Mouse (Mus musculus) midbrain, embryonic 11.5 days (tissue): ENCODE data around the gene Sh3bp2. TPM values are rescaled to one million over a fixed set of nuclear protein-coding genes. Genes with fewer than 3 reads are reported as not detected.

Experiments
- ATAC-seq: fragments of 200-750 bp; cut with Nextera tagmentation; 2 replicates; pipeline ENCODE4 v1.8.0; 2017; ENCODE audit warnings: moderate TSS enrichment, moderate library complexity; ENCODE audit not compliant: low FRiP score
- DNase-seq: peaks from one replicate; pipeline ENCODE4 v3.0.0; 2015; ENCODE audit warnings: low spot score; ENCODE audit errors: missing footprints
- H3K27ac ChIP-seq: fragments of 300-500 bp; sonication (generic); 2 replicates; pipeline ENCODE4 v1.5.1; 2014; ENCODE audit warnings: low read depth, low read length
- H3K27me3 ChIP-seq: fragments of 300-500 bp; sonication (generic); 2 replicates; pipeline ENCODE4 v1.6.1; 2014; ENCODE audit warnings: mild to moderate bottlenecking, low read length, moderate library complexity, mixed read lengths; ENCODE audit not compliant: control insufficient read depth, insufficient read depth
- H3K36me3 ChIP-seq: fragments of 300-500 bp; sonication (generic); 2 replicates; pipeline ENCODE4 v1.6.1; 2014; ENCODE audit warnings: mild to moderate bottlenecking, low read length, moderate library complexity, mixed read lengths; ENCODE audit not compliant: control insufficient read depth, insufficient read depth
- H3K4me1 ChIP-seq: fragments of 300-500 bp; sonication (generic); 2 replicates; pipeline ENCODE4 v1.6.1; 2014; ENCODE audit warnings: low read length; ENCODE audit not compliant: control insufficient read depth, insufficient read depth
- H3K4me2 ChIP-seq: fragments of 300-500 bp; sonication (generic); 2 replicates; pipeline ENCODE4 v1.6.1; 2014; ENCODE audit warnings: mild to moderate bottlenecking, moderate library complexity
- H3K4me3 ChIP-seq: fragments of 300-500 bp; sonication (generic); 2 replicates; pipeline ENCODE4 v1.5.1; 2014; ENCODE audit warnings: low read depth, low read length
- H3K9ac ChIP-seq: fragments of 300-500 bp; sonication (generic); 2 replicates; pipeline ENCODE4 v1.6.1; 2014; ENCODE audit warnings: low read length
- H3K9me3 ChIP-seq: fragments of 300-500 bp; sonication (generic); 2 replicates; pipeline ENCODE4 v1.6.1; 2016; ENCODE audit warnings: low read length; ENCODE audit not compliant: control insufficient read depth
- WGBS: fragments of 180-500 bp; shearing (Covaris S2); extraction: QIAGEN DNeasy Blood & Tissue Kit; methylation state at CpG from one replicate; pipeline ENCODE4 v1.1.7; 2014; 5-methylcytosine and 5-hydroxymethylcytosine counted together
- polyA plus RNA-seq: library from polyadenylated mRNA; unstranded; fragments of >200 nt; fragmentation: Nextera tagmentation; extraction: Ambion mirVana; gene quantifications from 2 replicates; pipeline ENCODE4 v1.2.1, GENCODE M21; 2014

Gene Sh3bp2
- polyA plus RNA-seq, 1 experiment from 2014 or later = 12.4 TPM

- no peak for ATAC-seq
- 89% methylated on average over 3 of the region's 3 CpGs for WGBS
- Histone ChIP-seq H3K4me1 (no peaks in the 10 kb centered on the region), H3K36me3 (no peaks in the 10 kb centered on the region), H3K9ac (no peak overlapping the region), H3K4me3 (no peak overlapping the region), H3K27me3 (no peaks in the 10 kb centered on the region), H3K27ac (no peak overlapping the region), H3K9me3 (no peaks in the 10 kb centered on the region), H3K4me2 (no peak overlapping the region)
- DNase-seq = peak; percentile 33
Measured at GRCm38 (mm10) chr5:34521337-34521736, 4.3 kb upstream of the Sh3bp2 start.

- Histone ChIP-seq H3K4me2 (no peak overlapping the region), H3K36me3 (no peaks in the 10 kb centered on the region), H3K9me3 (no peaks in the 10 kb centered on the region), H3K4me3 (no peak overlapping the region), H3K27ac (no peak overlapping the region), H3K4me1 (no peaks in the 10 kb centered on the region), H3K9ac (no peak overlapping the region), H3K27me3 (peaks cover 4% of the 10 kb centered on the region)
- ATAC-seq (no peak), DNase-seq (peak; percentile 77)
- 65% methylated on average over 4 of the region's 4 CpGs for WGBS
Measured at GRCm38 (mm10) chr5:34523958-34524485, 1.6 kb upstream of the Sh3bp2 start.

DNA sequence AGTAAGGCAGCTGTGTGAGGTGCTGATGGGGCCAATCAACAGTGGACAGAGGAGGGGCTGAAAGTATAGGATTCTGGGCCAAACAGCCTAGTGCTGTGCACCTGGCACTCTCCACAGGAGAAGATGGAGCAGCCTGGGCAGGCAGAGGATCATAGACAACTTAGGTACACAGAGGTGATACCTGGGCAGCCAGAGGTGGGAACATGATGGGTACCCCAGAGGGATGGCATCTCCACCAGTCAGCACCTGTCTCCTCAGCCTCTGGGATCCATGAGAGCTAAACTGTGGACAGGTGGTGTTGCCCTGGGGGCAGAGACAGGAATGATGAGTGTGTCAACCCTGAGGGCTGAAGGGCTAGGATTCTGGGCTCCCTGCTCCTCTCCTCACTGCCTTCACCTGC is 1.1 kb upstream of the Sh3bp2 start:
- peaks cover 4% of the 10 kb centered on the region for H3K27me3 ChIP-seq
- ATAC-seq = no peak

GRCm38 (mm10) chr5:34526477-34526775 is 788 bp downstream of the Sh3bp2 start:
- WGBS = 35% methylated on average over 5 of the region's 5 CpGs
- Histone ChIP-seq H3K36me3 (no peaks in the 10 kb centered on the region), H3K27me3 (peaks cover 4% of the 10 kb centered on the region), H3K4me3 (no peak overlapping the region), H3K9me3 (no peaks in the 10 kb centered on the region), H3K27ac (no peak overlapping the region), H3K9ac (no peak overlapping the region), H3K4me1 (no peaks in the 10 kb centered on the region), H3K4me2 (no peak overlapping the region)
- DNase-seq (peak; percentile 83), ATAC-seq (no peak)

More for the DNA sequence above, 1.1 kb upstream of the Sh3bp2 start:
- H3K4me1 ChIP-seq = no peaks in the 10 kb centered on the region
- DNase-seq = peak; percentile 33
- H3K27ac ChIP-seq = no peak overlapping the region
- H3K9ac ChIP-seq = no peak overlapping the region
- no peaks in the 10 kb centered on the region for H3K36me3 ChIP-seq
- no peak overlapping the region for H3K4me3 ChIP-seq
- no peaks in the 10 kb centered on the region for H3K9me3 ChIP-seq
- H3K4me2 ChIP-seq = no peak overlapping the region

- Histone ChIP-seq H3K9ac (no peak overlapping the region), H3K36me3 (no peaks in the 10 kb centered on the region), H3K4me3 (no peak overlapping the region), H3K27ac (no peak overlapping the region), H3K27me3 (peaks cover 4% of the 10 kb centered on the region), H3K4me1 (no peaks in the 10 kb centered on the region), H3K9me3 (no peaks in the 10 kb centered on the region), H3K4me2 (no peak overlapping the region)
- 88% methylated on average over 2 of the region's 2 CpGs for WGBS
- no peak for ATAC-seq
- peak; percentile 35 for DNase-seq
Measured at GRCm38 (mm10) chr5:34527352-34527751, 1.7 kb downstream of the Sh3bp2 start.

DNA sequence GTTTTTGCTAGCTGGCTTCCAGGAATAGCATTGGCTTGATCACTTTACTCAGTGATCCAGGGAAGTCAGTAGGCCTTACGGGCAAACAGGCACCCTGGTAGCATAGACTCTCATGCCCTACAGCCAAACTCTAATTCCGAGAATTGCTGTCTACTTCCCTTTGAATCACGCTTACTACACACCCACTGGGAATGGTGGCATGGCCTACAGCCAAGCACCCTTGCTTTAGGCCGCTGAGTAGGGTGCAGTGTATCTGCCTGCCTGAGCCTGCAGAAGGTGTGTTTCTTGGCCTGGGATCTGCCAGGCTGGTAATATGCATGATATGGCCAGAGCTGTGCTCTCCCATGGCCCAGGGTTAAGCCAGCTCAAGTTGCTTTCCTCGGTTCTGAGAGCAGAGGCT is 3.1 kb downstream of the Sh3bp2 start:
- DNase-seq (no peak), ATAC-seq (no peak)
- Histone ChIP-seq H3K27ac (no peak overlapping the region), H3K4me2 (no peak overlapping the region), H3K4me1 (no peaks in the 10 kb centered on the region), H3K27me3 (peaks cover 4% of the 10 kb centered on the region), H3K9ac (no peak overlapping the region), H3K9me3 (no peaks in the 10 kb centered on the region), H3K4me3 (no peak overlapping the region), H3K36me3 (no peaks in the 10 kb centered on the region)
- 84% methylated on average over 5 of the region's 5 CpGs for WGBS

- ATAC-seq = no peak
- H3K4me1 ChIP-seq = no peaks in the 10 kb centered on the region
- no peak overlapping the region for H3K4me2 ChIP-seq
- H3K9ac ChIP-seq = no peak overlapping the region
- DNase-seq = no peak
- 83% methylated on average over 5 of the region's 5 CpGs for WGBS
- H3K36me3 ChIP-seq = no peaks in the 10 kb centered on the region
- H3K4me3 ChIP-seq = no peak overlapping the region
- no peaks in the 10 kb centered on the region for H3K9me3 ChIP-seq
- peaks cover 4% of the 10 kb centered on the region for H3K27me3 ChIP-seq
- H3K27ac ChIP-seq = no peak overlapping the region
Measured at GRCm38 (mm10) chr5:34530116-34530515, 4.5 kb downstream of the Sh3bp2 start.

DNA sequence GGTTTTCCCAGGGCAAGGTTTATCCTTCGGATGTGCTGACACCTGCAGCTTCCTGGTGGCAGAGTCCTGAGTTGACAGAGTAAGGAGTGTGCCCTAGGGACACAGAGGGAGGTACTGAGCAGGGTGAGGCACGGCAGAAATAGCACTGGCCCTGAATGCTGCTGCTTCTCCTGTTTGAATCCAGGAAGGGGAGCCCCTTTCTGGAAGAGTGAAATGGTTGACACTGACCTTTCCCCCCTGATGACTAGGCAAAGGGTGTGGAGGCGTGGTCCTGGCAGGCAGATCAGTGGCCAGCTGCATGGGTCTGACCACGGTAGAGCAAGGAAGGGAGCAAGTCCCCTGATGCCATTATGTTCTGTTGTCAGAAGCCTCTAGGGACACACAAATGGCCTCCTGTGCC is 5.0 kb downstream of the Sh3bp2 start:
- 65% methylated on average over 4 of the region's 4 CpGs for WGBS
- peaks cover 4% of the 10 kb centered on the region for H3K27me3 ChIP-seq
- H3K4me3 ChIP-seq = no peak overlapping the region
- no peak for ATAC-seq
- H3K4me1 ChIP-seq = no peaks in the 10 kb centered on the region
- no peak overlapping the region for H3K9ac ChIP-seq
- H3K36me3 ChIP-seq = no peaks in the 10 kb centered on the region
- H3K9me3 ChIP-seq = no peaks in the 10 kb centered on the region
- no peak overlapping the region for H3K4me2 ChIP-seq
- DNase-seq = no peak
- no peak overlapping the region for H3K27ac ChIP-seq

- Histone ChIP-seq H3K27ac (no peak overlapping the region), H3K36me3 (no peaks in the 10 kb centered on the region), H3K9ac (no peak overlapping the region), H3K27me3 (no peaks in the 10 kb centered on the region), H3K4me2 (no peak overlapping the region), H3K4me1 (no peaks in the 10 kb centered on the region), H3K4me3 (no peak overlapping the region), H3K9me3 (no peaks in the 10 kb centered on the region)
- ATAC-seq (no peak), DNase-seq (no peak)
- WGBS = 82% methylated on average over 5 of the region's 5 CpGs
Measured at GRCm38 (mm10) chr5:34533066-34533465, 7.4 kb downstream of the Sh3bp2 start.

DNA sequence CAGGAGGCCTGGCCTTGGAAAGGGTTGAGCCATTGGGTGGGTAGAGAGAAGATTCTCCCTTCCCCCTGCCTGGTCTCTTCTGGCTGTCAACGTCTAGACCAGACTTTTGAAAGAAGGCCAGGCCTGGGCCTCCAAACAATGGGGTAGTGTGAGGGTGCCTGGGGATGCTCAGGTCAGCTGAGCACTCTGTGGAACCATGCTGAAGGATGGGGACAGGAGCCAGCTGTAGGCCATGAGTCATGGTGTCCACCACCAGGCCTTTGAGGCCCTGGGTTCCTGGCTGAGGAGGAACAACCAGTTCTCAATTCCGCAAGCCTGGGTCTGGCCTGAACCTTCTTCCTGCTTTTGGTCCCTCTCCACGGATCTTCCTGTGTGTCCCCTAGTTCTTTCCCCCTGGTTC is 8.2 kb downstream of the Sh3bp2 start:
- Histone ChIP-seq H3K27me3 (no peaks in the 10 kb centered on the region), H3K9ac (no peak overlapping the region), H3K36me3 (no peaks in the 10 kb centered on the region), H3K4me1 (no peaks in the 10 kb centered on the region), H3K4me3 (no peak overlapping the region), H3K4me2 (no peak overlapping the region), H3K27ac (no peak overlapping the region), H3K9me3 (no peaks in the 10 kb centered on the region)
- 61% methylated on average over 3 of the region's 3 CpGs for WGBS
- no peak for ATAC-seq
- DNase-seq = no peak
